14 mouse cellular contexts compared by ENCODE assay signal in the genomic region with DNA sequence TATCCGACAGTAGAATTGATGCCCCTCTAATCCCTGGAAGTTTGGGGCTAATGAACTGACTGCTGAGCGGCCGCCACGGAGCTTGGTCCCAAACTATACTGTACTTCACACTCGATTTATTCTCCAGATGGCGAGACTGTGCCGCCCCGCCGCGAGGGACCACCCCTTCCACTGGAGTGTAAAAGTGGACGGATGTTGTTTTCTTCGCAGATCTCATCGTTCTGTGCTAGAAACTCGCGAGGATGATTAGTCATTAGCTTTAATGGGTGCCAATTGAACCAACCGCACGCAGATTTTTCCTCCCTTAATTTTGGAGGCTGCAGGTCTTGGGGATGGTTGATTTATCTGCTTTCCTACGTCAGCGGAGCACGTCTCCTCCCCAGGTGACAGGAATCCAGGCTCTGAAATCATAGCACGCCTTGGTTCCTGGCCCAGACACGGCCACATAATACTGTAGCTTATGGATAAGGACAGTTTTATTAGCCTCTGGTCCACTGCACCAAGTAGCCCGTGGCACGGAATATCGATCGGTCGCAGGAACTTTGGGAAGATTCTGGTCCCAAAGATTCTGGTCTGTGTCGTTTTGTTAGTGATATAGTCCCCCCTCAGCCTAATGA.
DNase-seq lines count a peak whose midpoint lies in the region; ATAC-seq and TF ChIP-seq lines count a peak whose summit lies in the region.
"Had no signal": no experiment of that assay in that cellular context is flagged by ENCODE, and none has a peak within 500 bp of the region (broad histone marks: within the 10 kb centered on the region; RNA-seq: fewer than 3 reads in every experiment).

No protein-coding gene starts in this region.

- H3K36me3 ChIP-seq in hindbrain, embryonic 13.5 days = no peaks in the 10 kb centered on the region
- no peaks in the 10 kb centered on the region for H3K36me3 ChIP-seq in hindbrain, embryonic 11.5 days (ENCODE audit: control insufficient read depth, insufficient read depth, low read length)
- no peaks in the 10 kb centered on the region for H3K36me3 ChIP-seq in ES-Bruce4 (ENCODE audit: control insufficient read depth, insufficient read depth, low read length, poor library complexity, severe bottlenecking)
- no peaks in the 10 kb centered on the region for H3K36me3 ChIP-seq in hindbrain, postnatal 0 days (ENCODE audit: insufficient read depth, low read length)
- H3K36me3 ChIP-seq: lung, embryonic 15.5 days had no signal

- H3K4me3 ChIP-seq in hindbrain, embryonic 13.5 days = no peak overlapping the region
- H3K4me3 ChIP-seq in hindbrain, embryonic 11.5 days (ENCODE audit: low read depth, low read length) = no peak overlapping the region
- H3K4me3 ChIP-seq in ES-Bruce4 (ENCODE audit: low read depth, low read length) = peak overlapping the region; percentile 4; the same call in 1 of the 2 replicates
- H3K4me3 ChIP-seq in hindbrain, postnatal 0 days (ENCODE audit: low read length) = no peak overlapping the region
- H3K4me3 ChIP-seq: erythroblast, embryonic 14.5 days; lung, embryonic 15.5 days had no signal

- WGBS in hindbrain, embryonic 13.5 days = 72% methylated on average over 28 of the region's 28 CpGs
- WGBS in hindbrain, embryonic 11.5 days = 78% methylated on average over 28 of the region's 28 CpGs
- 45% methylated on average over 28 of the region's 28 CpGs for WGBS in hindbrain, postnatal 0 days

- peak overlapping the region; percentile 19; the same call in 1 of the 2 replicates for H3K4me2 ChIP-seq in hindbrain, embryonic 13.5 days
- no peak overlapping the region for H3K4me2 ChIP-seq in hindbrain, embryonic 11.5 days (replicated peaks; ENCODE audit: low read depth, low read length)
- peak overlapping the region; percentile 42 for H3K4me2 ChIP-seq in hindbrain, postnatal 0 days (ENCODE audit: low read depth, low read length)
- H3K4me2 ChIP-seq: lung, embryonic 15.5 days had no signal

- no peak for TF ChIP-seq POLR2A in ES-Bruce4 (IDR thresholded peaks at IDR 0.05; ENCODE audit: insufficient read depth, low read length)

- H3K27me3 ChIP-seq in hindbrain, embryonic 13.5 days = peaks cover 35% of the 10 kb centered on the region
- 0 out of 2 replicates have a peak, but pooled peaks cover 2% of the 10 kb centered on the region for H3K27me3 ChIP-seq in hindbrain, embryonic 11.5 days (ENCODE audit: control insufficient read depth, insufficient read depth, low read length)
- H3K27me3 ChIP-seq in ES-Bruce4 (ENCODE audit: control insufficient read depth, insufficient read depth, low read length, poor library complexity, severe bottlenecking) = no peaks in the 10 kb centered on the region; the same call in 1 of the 2 replicates
- no peaks in the 10 kb centered on the region for H3K27me3 ChIP-seq in hindbrain, postnatal 0 days (ENCODE audit: insufficient read depth, low read length)

- H3K27ac ChIP-seq in hindbrain, embryonic 13.5 days = no peak overlapping the region; the same call in 1 of the 2 replicates
- no peak overlapping the region for H3K27ac ChIP-seq in hindbrain, embryonic 11.5 days (ENCODE audit: low read depth, low read length)
- no peak overlapping the region for H3K27ac ChIP-seq in ES-Bruce4 (ENCODE audit: insufficient read depth, low read length)
- peak overlapping the region; percentile 81 for H3K27ac ChIP-seq in hindbrain, postnatal 0 days
- H3K27ac ChIP-seq: lung, embryonic 15.5 days had no signal

- H3K4me1 ChIP-seq in hindbrain, embryonic 13.5 days (replicated peaks) = peaks cover 4% of the 10 kb centered on the region; the same call in 1 of the 2 replicates
- H3K4me1 ChIP-seq in hindbrain, embryonic 11.5 days (replicated peaks; ENCODE audit: control insufficient read depth, insufficient read depth, low read length) = no peaks in the 10 kb centered on the region
- peaks cover 3% of the 10 kb centered on the region for H3K4me1 ChIP-seq in ES-Bruce4 (ENCODE audit: control insufficient read depth, insufficient read depth, low read length)
- H3K4me1 ChIP-seq in hindbrain, postnatal 0 days (ENCODE audit: insufficient read depth, low read length) = no peaks in the 10 kb centered on the region
- H3K4me1 ChIP-seq: lung, embryonic 15.5 days had no signal

- DNase-seq in hindbrain, embryonic 11.5 days (ENCODE audit: low spot score) = no peak
- DNase-seq in cerebellum, adult 9-10 months = peak; percentile 86
- peak; percentile 82 for DNase-seq in hindbrain, postnatal 0 days (ENCODE audit: low spot score)
- no peak for DNase-seq in thymus, postnatal 36 days
- no peak for DNase-seq in embryo, embryonic 10 days (ENCODE audit: low spot score)
- DNase-seq: adrenal gland, postnatal 10 days; B cell, adult 2 months; gastrocnemius, postnatal 25 days; thymus, adult 18-20 months had no signal

- H3K9me3 ChIP-seq in hindbrain, embryonic 13.5 days = no peaks in the 10 kb centered on the region
- H3K9me3 ChIP-seq in hindbrain, embryonic 11.5 days (ENCODE audit: control insufficient read depth, low read length) = no peaks in the 10 kb centered on the region
- no peaks in the 10 kb centered on the region for H3K9me3 ChIP-seq in ES-Bruce4 (replicated peaks; ENCODE audit: control insufficient read depth, insufficient read depth, low read length, poor library complexity, severe bottlenecking)
- no peaks in the 10 kb centered on the region for H3K9me3 ChIP-seq in hindbrain, postnatal 0 days (ENCODE audit: low read length)
- H3K9me3 ChIP-seq: lung, embryonic 15.5 days had no signal

- no peak overlapping the region for H3K9ac ChIP-seq in hindbrain, embryonic 13.5 days
- H3K9ac ChIP-seq in hindbrain, embryonic 11.5 days (ENCODE audit: low read depth, low read length) = no peak overlapping the region
- no peak overlapping the region for H3K9ac ChIP-seq in ES-Bruce4 (ENCODE audit: low read depth, poor library complexity, severe bottlenecking)
- 0 out of 2 replicates have a peak overlapping the region, but pooled peaks have one; percentile 28 for H3K9ac ChIP-seq in hindbrain, postnatal 0 days (replicated peaks; ENCODE audit: low read length)
- H3K9ac ChIP-seq: lung, embryonic 15.5 days had no signal

- no peak for TF ChIP-seq CTCF in ES-Bruce4 (IDR thresholded peaks at IDR 0.05; ENCODE audit: low read depth, low read length)
- no peak for TF ChIP-seq CTCF in hindbrain, postnatal 0 days (IDR thresholded peaks at IDR 0.05; ENCODE audit: low read depth)

- TF ChIP-seq EP300 in ES-Bruce4 (IDR thresholded peaks at IDR 0.05; ENCODE audit: insufficient read depth, low read depth, low read length) = no peak

- ATAC-seq in hindbrain, embryonic 13.5 days (ENCODE audit: low FRiP score) = peak; percentile 75; the same call in 1 of the 2 replicates
- no peak for ATAC-seq in hindbrain, embryonic 11.5 days (ENCODE audit: low FRiP score)
- ATAC-seq in hindbrain, postnatal 0 days = peak; percentile 87
- no peak for ATAC-seq in erythroid progenitor cell, adult 5-6 weeks (replicated peaks; ENCODE audit: low FRiP score, poor library complexity, severe bottlenecking)

Comparison
In these comparisons a context has a peak if more than half of its experiments do, and no peak if none do; other contexts are left out.
1. ATAC-seq: peak in hindbrain, embryonic 13.5 days (single experiment) and hindbrain, postnatal 0 days (single experiment); none in hindbrain, embryonic 11.5 days (single experiment) and erythroid progenitor cell, adult 5-6 weeks (single experiment).
2. DNase-seq: peak in cerebellum, adult 9-10 months (single experiment) and hindbrain, postnatal 0 days (single experiment); none in hindbrain, embryonic 11.5 days (single experiment), thymus, postnatal 36 days (0 of 2) and embryo, embryonic 10 days (single experiment).